Mouse (Mus musculus): Measurements from ENCODE around the gene Foxf2. TPM values are rescaled to one million over a fixed set of nuclear protein-coding genes. Genes with fewer than 3 reads are reported as not detected.

The Foxf2 gene
- 0.20 and 0.28 TPM in 2 replicates for polyA plus RNA-seq (2012; rRNA removed)

DNA sequence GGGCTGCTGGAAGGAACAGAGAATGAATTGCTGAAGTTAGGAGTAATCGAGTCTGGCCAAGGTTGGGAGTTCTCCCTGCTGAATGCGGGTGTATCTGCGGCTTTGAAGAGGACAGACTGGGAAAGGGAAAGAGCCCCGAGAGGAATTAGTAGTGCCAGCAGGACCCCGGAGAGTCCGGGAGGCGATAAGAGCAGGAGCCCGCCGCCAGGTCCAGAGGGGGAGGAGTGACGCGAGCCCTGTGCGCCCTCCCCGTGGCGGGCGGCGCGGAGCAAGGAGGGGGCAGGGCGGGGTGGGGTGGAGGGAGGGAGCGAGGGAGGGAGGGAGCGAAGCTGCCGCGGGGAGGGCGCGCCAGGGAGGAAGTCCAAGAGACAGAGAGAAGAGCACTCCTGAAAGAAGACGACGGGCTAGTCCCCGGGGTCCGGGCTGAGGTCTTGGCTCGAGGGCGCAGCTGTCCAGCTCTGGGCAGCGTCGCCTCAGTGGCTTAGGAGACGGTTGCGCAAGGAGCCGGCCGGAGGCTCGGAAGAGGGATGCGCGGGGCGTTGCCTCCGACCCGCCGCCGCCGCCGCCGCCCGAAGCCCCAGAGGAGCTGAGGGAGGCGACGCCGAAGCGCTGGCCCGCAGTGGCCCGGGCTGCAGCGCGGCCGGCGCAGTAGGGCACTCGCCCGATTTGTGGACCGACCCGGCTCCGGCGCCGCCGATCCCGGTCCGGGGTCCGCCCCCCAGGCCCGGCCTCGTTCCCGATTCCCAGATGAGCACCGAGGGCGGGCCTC is at the start of gene Foxf2:
Gene Foxf2, plus strand, starts transcription at position 484 of the 769 bp plus-strand sequence.
- under 1% methylated on average over 70 of the region's 74 CpGs for WGBS
- H3K4me1 ChIP-seq (replicated peaks; ENCODE audit: control insufficient read depth, insufficient read depth, low read length): no peaks in the 10 kb centered on the region; the same call in 1 of the 2 replicates
- H3K27me3 ChIP-seq (ENCODE audit: control insufficient read depth, insufficient read depth, low read length): peaks cover 19% of the 10 kb centered on the region
- DNase-seq: no peak
- TF ChIP-seq CTCF (IDR thresholded peaks at IDR 0.05; ENCODE audit: borderline replicate concordance, control insufficient read depth, extremely low read depth, insufficient read depth, low read length, poor library complexity) (no peak), POLR2A (IDR thresholded peaks at IDR 0.05; ENCODE audit: control insufficient read depth, extremely low read depth, insufficient read depth, low read length, poor library complexity) (no peak)
- H3K36me3 ChIP-seq (ENCODE audit: control insufficient read depth, insufficient read depth, low read length): no peaks in the 10 kb centered on the region
- H3K4me3 ChIP-seq (ENCODE audit: control insufficient read depth, insufficient read depth, low read length): no peak within 1 kb of the TSS
- H3K27ac ChIP-seq (ENCODE audit: control insufficient read depth, insufficient read depth, low read length): no peak within 1 kb of the TSS

GRCm38 (mm10) chr13:31576696-31577095 is 48.9 kb upstream of the Foxf2 start:
- H3K27ac ChIP-seq (ENCODE audit: control insufficient read depth, insufficient read depth, low read length): no peak overlapping the region
- TF ChIP-seq CTCF (IDR thresholded peaks at IDR 0.05; ENCODE audit: borderline replicate concordance, control insufficient read depth, extremely low read depth, insufficient read depth, low read length, poor library complexity) (no peak), POLR2A (IDR thresholded peaks at IDR 0.05; ENCODE audit: control insufficient read depth, extremely low read depth, insufficient read depth, low read length, poor library complexity) (no peak)
- no peaks in the 10 kb centered on the region for H3K4me1 ChIP-seq (replicated peaks; ENCODE audit: control insufficient read depth, insufficient read depth, low read length)
- no peak for DNase-seq
- no peaks in the 10 kb centered on the region for H3K36me3 ChIP-seq (ENCODE audit: control insufficient read depth, insufficient read depth, low read length)
- no peak overlapping the region for H3K4me3 ChIP-seq (ENCODE audit: control insufficient read depth, insufficient read depth, low read length)
- no peaks in the 10 kb centered on the region for H3K27me3 ChIP-seq (ENCODE audit: control insufficient read depth, insufficient read depth, low read length)
- 85% methylated on average over 4 of the region's 4 CpGs for WGBS

DNA sequence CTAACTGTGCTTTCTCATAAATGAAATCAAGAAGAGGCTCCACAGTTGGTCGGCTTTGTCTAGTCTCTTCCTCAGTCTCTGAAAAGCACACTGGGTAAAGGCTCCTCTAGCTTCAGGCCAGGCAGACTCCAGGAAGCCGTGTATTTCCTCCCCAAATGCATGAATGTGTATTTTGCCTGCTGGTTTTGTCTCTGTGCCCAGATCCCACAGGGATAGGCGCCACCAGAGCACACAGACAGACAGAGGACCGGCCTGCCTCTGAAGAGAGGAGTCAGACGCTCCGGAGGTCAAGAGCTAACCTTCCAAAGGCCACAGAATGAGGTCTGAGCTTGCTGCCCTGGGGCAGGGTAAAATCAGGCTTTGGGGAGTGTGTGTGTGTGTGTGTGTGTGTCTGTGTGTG is 48.0 kb upstream of the Foxf2 start:
- no peaks in the 10 kb centered on the region for H3K36me3 ChIP-seq (ENCODE audit: control insufficient read depth, insufficient read depth, low read length)
- no peak overlapping the region for H3K27ac ChIP-seq (ENCODE audit: control insufficient read depth, insufficient read depth, low read length)
- no peak overlapping the region for H3K4me3 ChIP-seq (ENCODE audit: control insufficient read depth, insufficient read depth, low read length)
- H3K27me3 ChIP-seq (ENCODE audit: control insufficient read depth, insufficient read depth, low read length): no peaks in the 10 kb centered on the region
- no peak for DNase-seq
- WGBS: 54% methylated on average over 6 of the region's 6 CpGs
- TF ChIP-seq CTCF (IDR thresholded peaks at IDR 0.05; ENCODE audit: borderline replicate concordance, control insufficient read depth, extremely low read depth, insufficient read depth, low read length, poor library complexity): no peak
- TF ChIP-seq POLR2A (IDR thresholded peaks at IDR 0.05; ENCODE audit: control insufficient read depth, extremely low read depth, insufficient read depth, low read length, poor library complexity): no peak
- no peaks in the 10 kb centered on the region for H3K4me1 ChIP-seq (replicated peaks; ENCODE audit: control insufficient read depth, insufficient read depth, low read length)

DNA sequence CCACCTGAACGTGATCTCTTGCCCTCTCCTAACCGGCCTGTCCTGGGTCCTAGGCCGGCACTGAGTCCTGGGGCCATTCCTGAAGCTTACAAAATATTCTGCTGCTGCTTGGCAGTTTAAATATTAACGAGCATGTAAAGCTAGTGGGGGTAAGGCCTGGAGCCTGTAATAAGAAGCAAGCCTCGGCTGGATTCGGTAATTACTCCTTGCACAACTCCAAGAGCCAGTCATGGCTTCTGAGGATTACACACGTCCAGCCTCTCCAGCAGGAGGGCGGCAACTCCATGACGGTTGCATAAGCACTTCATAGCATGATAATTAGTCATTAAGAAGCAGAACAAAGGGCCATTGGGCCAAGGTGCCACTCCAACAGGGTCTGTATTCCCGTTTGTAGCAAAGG is 47.2 kb upstream of the Foxf2 start:
- Histone ChIP-seq H3K4me3 (ENCODE audit: control insufficient read depth, insufficient read depth, low read length) (no peak overlapping the region), H3K4me1 (replicated peaks; ENCODE audit: control insufficient read depth, insufficient read depth, low read length) (no peaks in the 10 kb centered on the region), H3K27ac (ENCODE audit: control insufficient read depth, insufficient read depth, low read length) (no peak overlapping the region), H3K36me3 (ENCODE audit: control insufficient read depth, insufficient read depth, low read length) (no peaks in the 10 kb centered on the region), H3K27me3 (ENCODE audit: control insufficient read depth, insufficient read depth, low read length) (no peaks in the 10 kb centered on the region)
- WGBS: 88% methylated on average over 10 of the region's 10 CpGs
- no peak for DNase-seq
- TF ChIP-seq POLR2A (IDR thresholded peaks at IDR 0.05; ENCODE audit: control insufficient read depth, extremely low read depth, insufficient read depth, low read length, poor library complexity) (no peak), CTCF (IDR thresholded peaks at IDR 0.05; ENCODE audit: borderline replicate concordance, control insufficient read depth, extremely low read depth, insufficient read depth, low read length, poor library complexity) (no peak)

DNA sequence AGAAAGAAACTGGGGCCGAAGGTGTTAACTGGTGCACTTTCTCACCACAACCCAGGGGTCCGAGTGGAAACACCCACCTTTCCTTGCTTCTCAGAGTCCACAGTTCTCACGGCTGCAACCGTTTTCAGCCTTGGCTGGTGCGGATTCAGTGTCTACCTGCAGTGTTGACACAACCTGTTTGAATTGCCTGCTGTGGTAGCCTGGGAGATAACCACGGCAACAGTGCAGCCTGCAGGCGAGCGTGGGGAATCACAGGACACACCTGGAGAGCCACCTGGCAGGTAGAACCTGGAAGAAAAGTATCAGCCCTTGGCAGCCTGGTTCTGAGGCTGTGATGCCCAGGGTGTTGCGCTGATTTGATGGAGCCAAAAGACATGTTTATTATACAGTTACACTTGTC is 45.8 kb upstream of the Foxf2 start:
- TF ChIP-seq CTCF (IDR thresholded peaks at IDR 0.05; ENCODE audit: borderline replicate concordance, control insufficient read depth, extremely low read depth, insufficient read depth, low read length, poor library complexity): no peak
- TF ChIP-seq POLR2A (IDR thresholded peaks at IDR 0.05; ENCODE audit: control insufficient read depth, extremely low read depth, insufficient read depth, low read length, poor library complexity): no peak
- H3K36me3 ChIP-seq (ENCODE audit: control insufficient read depth, insufficient read depth, low read length): no peaks in the 10 kb centered on the region
- no peak overlapping the region for H3K4me3 ChIP-seq (ENCODE audit: control insufficient read depth, insufficient read depth, low read length)
- H3K27me3 ChIP-seq (ENCODE audit: control insufficient read depth, insufficient read depth, low read length): no peaks in the 10 kb centered on the region
- DNase-seq: no peak
- 65% methylated on average over 9 of the region's 9 CpGs for WGBS
- H3K4me1 ChIP-seq (replicated peaks; ENCODE audit: control insufficient read depth, insufficient read depth, low read length): no peaks in the 10 kb centered on the region
- H3K27ac ChIP-seq (ENCODE audit: control insufficient read depth, insufficient read depth, low read length): no peak overlapping the region

- WGBS: 83% methylated on average over 5 of the region's 5 CpGs
- no peak for DNase-seq
- H3K27me3 ChIP-seq (ENCODE audit: control insufficient read depth, insufficient read depth, low read length): no peaks in the 10 kb centered on the region
Observed at GRCm38 (mm10) chr13:31587341-31587740, 38.3 kb upstream of the Foxf2 start.

More at GRCm38 (mm10) chr13:31587341-31587740, 38.3 kb upstream of the Foxf2 start:
- Histone ChIP-seq H3K4me3 (ENCODE audit: control insufficient read depth, insufficient read depth, low read length) (no peak overlapping the region), H3K27ac (ENCODE audit: control insufficient read depth, insufficient read depth, low read length) (no peak overlapping the region), H3K36me3 (ENCODE audit: control insufficient read depth, insufficient read depth, low read length) (no peaks in the 10 kb centered on the region), H3K4me1 (replicated peaks; ENCODE audit: control insufficient read depth, insufficient read depth, low read length) (no peaks in the 10 kb centered on the region)
- TF ChIP-seq CTCF (IDR thresholded peaks at IDR 0.05; ENCODE audit: borderline replicate concordance, control insufficient read depth, extremely low read depth, insufficient read depth, low read length, poor library complexity) (no peak), POLR2A (IDR thresholded peaks at IDR 0.05; ENCODE audit: control insufficient read depth, extremely low read depth, insufficient read depth, low read length, poor library complexity) (no peak)

Measured in thymus, adult 2 months (tissue).